ENCODE assay signal across 8 mouse cellular contexts in genomic region chr11:117394230-117395137, GRCm38 (mm10).
A peak's percentile ranks its signal among the peaks of the same experiment; 100 is the strongest.
DNase-seq lines count a peak whose midpoint lies in the region; ATAC-seq lines count a peak whose summit lies in the region.

No protein-coding gene starts in this region.

- peaks cover 42% of the 10 kb centered on the region for H3K27me3 ChIP-seq in heart, embryonic 16.5 days (ENCODE audit: control insufficient read depth, insufficient read depth, low read length)
- peaks cover 8% of the 10 kb centered on the region; the same call in 1 of the 2 replicates for H3K27me3 ChIP-seq in neural tube, embryonic 15.5 days (replicated peaks)

- H3K4me1 ChIP-seq in heart, embryonic 16.5 days (ENCODE audit: control insufficient read depth, insufficient read depth, low read length): peaks cover 17% of the 10 kb centered on the region
- peaks cover 36% of the 10 kb centered on the region for H3K4me1 ChIP-seq in neural tube, embryonic 15.5 days

- peak overlapping the region; percentile 48 for H3K4me2 ChIP-seq in heart, embryonic 16.5 days (ENCODE audit: low read depth, low read length)
- peak overlapping the region; percentile 80 for H3K4me2 ChIP-seq in neural tube, embryonic 15.5 days

- H3K4me3 ChIP-seq in heart, embryonic 16.5 days (ENCODE audit: low read length): peak overlapping the region; percentile 31
- H3K4me3 ChIP-seq in neural tube, embryonic 15.5 days (replicated peaks): peak overlapping the region; percentile 41

- intact Hi-C loops in heart, postnatal 14 days (cut with DNase I): no loop called here

- H3K36me3 ChIP-seq in heart, embryonic 16.5 days (ENCODE audit: control insufficient read depth, insufficient read depth): no peaks in the 10 kb centered on the region
- no peaks in the 10 kb centered on the region for H3K36me3 ChIP-seq in neural tube, embryonic 15.5 days

- under 1% methylated on average over 34 of the region's 34 CpGs for WGBS in heart, embryonic 16.5 days
- WGBS in neural tube, embryonic 15.5 days: under 1% methylated on average over 34 of the region's 34 CpGs

- no peak overlapping the region for H3K27ac ChIP-seq in heart, embryonic 16.5 days (ENCODE audit: low read length)
- H3K27ac ChIP-seq in neural tube, embryonic 15.5 days (replicated peaks): peak overlapping the region; percentile 76

- no peak for DNase-seq in heart, postnatal 14 days
- peak; percentile 73 to 74 for DNase-seq in cerebellum, postnatal 10 days
- DNase-seq in frontal cortex, postnatal 36 days (ENCODE audit: low spot score in 2 of 2): peak; percentile 68 to 69
- DNase-seq in left cerebral cortex, adult 11 months (ENCODE audit: low spot score): peak; percentile 52
- no peak for DNase-seq in thymus, postnatal 10 days (ENCODE audit: low spot score in 2 of 2)

- H3K9me3 ChIP-seq in heart, embryonic 16.5 days (replicated peaks; ENCODE audit: control insufficient read depth, low read length): no peaks in the 10 kb centered on the region
- H3K9me3 ChIP-seq in neural tube, embryonic 15.5 days (replicated peaks): no peaks in the 10 kb centered on the region

- H3K9ac ChIP-seq in heart, embryonic 16.5 days (ENCODE audit: low read length): peak overlapping the region; percentile 45; the same call in 1 of the 2 replicates
- peak overlapping the region; percentile 47 for H3K9ac ChIP-seq in neural tube, embryonic 15.5 days (replicated peaks)

- ATAC-seq in heart, embryonic 16.5 days (replicated peaks; ENCODE audit: extremely low read depth, insufficient read depth, low FRiP score): no peak
- peak; percentile 76 for ATAC-seq in neural tube, embryonic 15.5 days (ENCODE audit: low FRiP score)
- ATAC-seq in megakaryocyte-erythroid progenitor cell, adult 5-6 weeks (replicated peaks; ENCODE audit: low FRiP score, low TSS enrichment, poor library complexity, severe bottlenecking): no peak

Comparison
In these comparisons a context has a peak if more than half of its experiments do, and no peak if none do; other contexts are left out.
1. DNase-seq: peak in cerebellum, postnatal 10 days (2 of 2), frontal cortex, postnatal 36 days (2 of 2) and left cerebral cortex, adult 11 months (single experiment); none in heart, postnatal 14 days (0 of 2) and thymus, postnatal 10 days (0 of 2).